Mouse (Mus musculus): ENCODE results near the gene Pxt1. TPM values are rescaled to one million over a fixed set of nuclear protein-coding genes. Genes with fewer than 3 reads are reported as not detected.

Pxt1 gene
- total RNA-seq, 2 experiments from 2014 or later, result not detected

DNA sequence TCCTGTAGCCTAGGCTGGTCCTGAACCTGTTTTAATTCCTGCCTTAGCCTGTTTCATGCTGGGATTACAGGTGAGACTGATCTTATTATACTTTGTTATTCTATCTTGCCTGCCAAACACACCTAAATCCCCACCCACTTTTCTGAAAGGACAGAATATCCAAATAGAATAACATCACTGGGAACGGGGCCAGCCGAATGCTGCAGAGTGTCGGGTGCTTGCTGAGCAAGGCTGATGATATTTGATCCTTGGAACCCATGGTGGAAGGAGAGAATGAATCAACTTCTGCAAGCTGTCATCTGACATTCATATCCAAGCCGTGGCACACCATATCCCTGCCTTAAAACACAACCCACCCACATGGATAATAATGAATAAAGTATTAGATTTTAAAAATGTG is 5.0 kb upstream of the Pxt1 start:
- no peak for DNase-seq (ENCODE audit: low spot score in 2 of 2)
- intact Hi-C loops (cut with DNase I), result no loop called here

DNA sequence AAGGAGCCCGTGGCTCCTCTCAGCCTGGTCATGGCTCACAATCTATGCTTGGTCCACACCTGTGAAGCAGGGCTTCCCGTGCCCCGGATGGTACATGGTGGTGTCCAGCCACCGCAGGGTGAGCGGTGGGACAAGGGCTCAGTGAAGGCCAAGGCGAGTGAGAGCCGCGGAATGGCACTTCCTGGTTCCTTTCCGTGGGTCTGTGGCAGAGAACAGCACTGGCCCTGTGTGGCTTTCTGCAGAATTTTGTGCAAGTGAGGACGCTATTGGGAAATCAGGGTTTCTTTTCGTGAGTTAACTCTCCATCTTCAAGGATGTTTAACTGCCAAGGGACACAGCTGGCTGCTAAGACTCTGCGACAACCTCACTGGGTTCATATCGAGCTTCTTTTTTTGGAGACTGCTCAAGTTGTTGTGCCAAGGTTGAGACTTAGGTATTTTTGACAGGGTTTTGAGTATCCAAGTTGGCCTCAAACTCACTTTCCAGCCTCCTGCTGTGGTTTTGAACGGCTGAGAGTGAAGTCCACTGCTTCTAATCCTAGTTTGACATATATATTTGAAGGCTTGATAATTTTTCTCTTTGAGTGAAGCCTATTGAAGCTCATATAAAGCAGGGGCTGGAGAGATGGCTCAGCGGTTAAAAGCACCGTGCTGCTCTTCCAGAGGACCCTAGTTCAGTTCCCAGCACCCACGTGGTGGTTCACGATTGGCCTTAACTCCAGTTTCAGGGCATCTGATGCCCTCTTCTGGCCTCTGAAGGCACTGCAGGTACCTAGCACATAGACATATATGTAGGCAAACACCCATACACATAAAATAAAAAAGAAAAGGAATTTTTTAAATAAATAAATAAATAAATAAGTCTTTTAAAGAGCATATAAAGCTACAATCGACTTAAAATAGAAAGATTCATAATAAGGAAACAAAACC is 3.6 kb upstream of the Pxt1 start:
- intact Hi-C loops (cut with DNase I), result no loop called here
- DNase-seq (ENCODE audit: low spot score in 2 of 2), result no peak

DNA sequence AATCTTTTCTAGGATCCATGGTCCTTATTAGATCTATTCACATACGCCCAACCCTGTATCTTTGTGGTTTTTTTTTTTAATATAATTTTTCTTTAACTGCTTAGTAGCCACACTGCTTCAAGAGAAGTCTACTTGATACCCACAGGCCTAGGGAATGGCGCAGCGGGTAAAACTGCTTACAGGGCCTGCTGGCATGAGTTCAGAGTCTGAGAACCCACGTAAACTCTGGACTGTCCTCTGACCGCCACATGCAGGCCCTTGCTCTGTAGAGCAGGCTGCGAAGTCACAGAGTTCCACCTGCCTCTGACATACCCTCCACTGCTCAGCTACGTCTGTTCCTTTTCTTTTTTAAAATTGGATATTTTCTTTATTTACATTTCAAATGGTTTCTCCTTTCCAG is 841 bp upstream of the Pxt1 start:
- DNase-seq (ENCODE audit: low spot score in 2 of 2), result no peak
- intact Hi-C loops (cut with DNase I), result no loop called here

DNA sequence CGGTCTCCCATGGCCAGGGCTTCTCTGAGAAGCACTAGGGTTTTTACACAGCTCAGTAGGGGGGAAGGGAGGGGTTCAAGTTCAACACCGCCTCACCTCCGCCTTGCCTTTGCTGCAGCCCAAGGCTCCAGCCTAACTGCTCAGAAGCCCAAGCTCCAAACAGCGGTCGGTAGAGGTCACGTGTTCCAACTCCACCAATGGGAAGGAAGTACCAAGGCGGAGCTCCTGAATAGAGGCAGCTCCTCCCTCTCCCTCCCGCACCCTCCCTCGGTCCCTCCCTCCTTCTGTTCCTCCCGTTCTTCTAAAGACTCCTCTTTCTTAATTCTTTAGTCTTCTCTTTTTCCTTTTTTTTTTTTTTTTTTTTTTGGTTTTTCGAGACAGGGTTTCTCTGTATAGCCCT is 1.5 kb downstream of the Pxt1 start:
- intact Hi-C loops (cut with DNase I), result no loop called here

DNA sequence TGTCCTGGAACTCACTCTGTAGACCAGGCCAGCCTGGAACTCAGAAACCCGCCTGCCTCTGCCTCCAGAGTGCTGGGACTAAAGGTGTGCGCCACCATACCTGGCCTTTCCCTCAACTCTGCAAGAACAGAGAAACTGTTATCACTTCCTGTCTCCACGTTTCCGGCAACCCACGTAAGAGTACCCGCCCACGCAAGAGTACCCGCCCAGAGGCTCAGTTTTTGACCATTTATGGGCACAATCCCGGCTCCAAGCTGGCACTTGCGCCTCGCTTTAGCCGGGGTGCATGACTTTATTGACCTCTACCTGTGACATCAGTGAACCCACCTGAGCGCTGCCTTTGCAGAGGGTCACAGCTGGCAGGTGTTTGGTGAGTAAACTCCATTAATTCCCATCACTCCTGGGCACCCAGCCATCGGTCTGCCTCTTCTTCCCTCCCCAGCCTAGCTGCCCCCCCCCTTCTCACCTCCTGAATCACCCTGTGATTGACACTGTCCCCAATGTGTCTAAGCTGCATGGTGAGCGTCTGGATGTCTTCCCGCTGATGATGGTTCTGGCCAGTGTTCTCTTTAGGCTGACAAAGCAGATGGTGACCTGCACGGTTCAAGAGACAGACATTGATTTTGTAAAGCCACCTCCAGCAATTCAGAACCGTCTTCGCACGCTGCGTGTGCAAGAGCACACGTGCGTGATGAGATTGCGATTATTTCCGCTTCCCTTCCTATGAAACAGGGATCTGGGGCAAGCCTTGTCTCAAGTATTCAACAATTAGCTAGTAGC is 2.7 kb downstream of the Pxt1 start:
- intact Hi-C loops (cut with DNase I), result no loop called here
- no peak for DNase-seq (ENCODE audit: low spot score in 2 of 2)

More for the DNA sequence above, 1.5 kb downstream of the Pxt1 start:
- no peak for DNase-seq (ENCODE audit: low spot score in 2 of 2)

DNA sequence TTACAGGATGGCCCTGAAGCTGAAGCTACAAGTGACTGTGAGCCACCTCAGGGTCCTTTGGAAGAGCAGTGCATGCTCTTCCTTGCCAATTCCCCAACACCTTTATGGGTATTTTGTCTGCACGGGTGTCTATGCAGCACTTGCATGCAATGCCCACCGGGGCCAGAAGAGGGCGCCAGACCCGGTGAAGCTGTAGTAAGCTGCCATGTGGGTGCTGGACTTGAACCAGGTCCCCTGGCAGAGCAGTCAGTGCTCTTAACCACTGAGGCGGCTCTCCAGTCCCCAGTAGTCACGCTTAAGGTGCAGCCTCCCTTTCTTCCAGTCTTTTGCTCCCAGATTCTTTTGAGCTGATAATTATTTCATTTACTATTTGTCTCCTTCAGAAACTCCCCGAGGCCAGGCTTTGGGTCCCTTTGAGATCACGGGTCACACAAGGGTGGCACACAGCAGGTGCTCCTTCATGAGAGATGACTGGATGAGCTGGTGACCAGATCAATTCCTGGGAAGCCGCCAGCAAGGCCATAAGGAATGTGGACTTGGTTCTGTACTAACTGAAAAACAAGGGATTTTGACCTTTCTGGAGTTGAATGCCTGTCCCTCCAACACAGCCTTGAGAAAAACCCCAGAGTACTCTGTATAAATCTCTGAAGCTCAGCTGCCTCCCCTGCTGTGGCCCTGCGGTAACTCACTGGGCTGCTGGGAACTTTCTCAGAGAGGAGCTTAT is 6.9 kb downstream of the Pxt1 start:
- intact Hi-C loops (cut with DNase I), result no loop called here
- DNase-seq (ENCODE audit: low spot score in 2 of 2), result no peak

DNA sequence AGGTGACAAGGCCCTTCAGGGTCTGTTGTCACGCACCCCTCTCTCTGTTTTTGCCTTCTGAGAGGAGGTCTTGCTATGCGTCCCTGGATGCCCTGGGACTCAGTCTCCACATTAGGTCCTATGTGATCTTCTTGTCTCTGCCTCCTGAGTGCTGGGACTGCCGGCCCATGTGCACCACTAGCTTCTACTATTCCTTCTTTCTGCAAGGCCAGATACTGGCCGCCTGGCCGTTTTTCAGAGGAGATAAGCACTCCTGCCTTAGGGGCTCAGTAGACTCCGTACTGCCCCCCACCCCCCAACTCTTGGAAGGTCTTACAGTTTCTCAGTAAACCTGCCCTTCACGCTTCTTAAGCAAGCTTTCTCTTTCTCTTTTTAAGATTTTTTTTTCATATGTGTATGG is 7.5 kb downstream of the Pxt1 start:
- intact Hi-C loops (cut with DNase I), result no loop called here
- DNase-seq (ENCODE audit: low spot score in 2 of 2), result no peak

DNA sequence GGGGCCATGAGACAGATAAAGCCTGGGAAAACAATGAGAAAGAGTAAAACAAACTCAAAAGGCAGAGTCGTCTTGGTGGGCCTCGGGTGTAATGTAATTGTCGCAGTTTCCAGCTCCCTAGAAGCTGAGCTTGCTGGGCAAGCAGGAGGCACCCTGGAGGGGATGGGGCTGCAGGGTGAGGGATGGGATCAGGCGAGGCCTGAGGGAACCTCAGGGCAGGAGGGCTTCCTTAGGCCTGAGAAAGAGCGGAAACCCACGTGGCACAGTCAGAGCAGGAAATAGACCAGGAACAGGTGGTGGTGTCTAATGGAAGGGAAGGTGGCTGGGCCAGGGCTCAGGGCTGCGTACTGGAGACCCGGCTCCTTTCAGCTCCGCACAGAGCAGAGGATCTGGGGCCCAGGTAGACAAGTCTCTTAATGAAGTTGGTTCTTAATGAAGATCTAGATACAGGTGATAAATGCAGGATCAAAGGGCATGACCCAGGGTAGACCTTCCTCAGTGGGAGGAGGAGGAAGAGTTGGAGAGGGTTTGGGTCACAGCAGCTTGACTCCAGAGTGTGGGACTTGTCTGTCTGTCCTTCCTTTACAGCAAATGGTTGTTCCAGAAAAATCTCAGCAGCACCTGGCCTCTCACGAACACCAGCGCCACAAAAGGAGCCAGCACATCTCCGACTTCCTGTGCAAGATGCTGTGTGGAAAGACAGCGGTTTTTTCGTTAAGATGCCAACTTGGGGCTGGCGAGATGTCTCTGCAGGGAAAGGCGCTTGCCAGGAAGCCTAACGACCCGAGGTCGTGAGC is 9.3 kb downstream of the Pxt1 start:
- intact Hi-C loops (cut with DNase I), result no loop called here
- no peak for DNase-seq (ENCODE audit: low spot score in 2 of 2)

DNA sequence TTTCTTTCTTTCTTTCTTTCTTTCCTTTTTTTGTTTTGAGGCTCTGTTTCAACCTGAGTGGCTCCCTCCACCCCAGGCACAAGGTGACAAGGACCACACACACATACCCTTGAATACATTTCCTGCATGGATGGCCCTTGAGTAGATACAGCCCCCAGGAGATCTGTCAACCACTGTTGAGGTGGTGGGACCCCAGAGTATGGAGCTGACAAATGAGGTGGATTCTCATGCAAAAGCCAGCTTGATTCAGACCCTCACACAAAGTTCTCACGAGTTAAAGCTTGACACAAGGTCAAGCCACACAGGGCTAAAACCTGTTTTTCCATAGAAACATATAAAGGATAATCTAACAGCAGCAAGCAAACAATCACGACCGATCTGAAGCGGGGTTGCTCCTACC is 11.4 kb downstream of the Pxt1 start:
- intact Hi-C loops (cut with DNase I), result no loop called here
- no peak for DNase-seq (ENCODE audit: low spot score in 2 of 2)

DNA sequence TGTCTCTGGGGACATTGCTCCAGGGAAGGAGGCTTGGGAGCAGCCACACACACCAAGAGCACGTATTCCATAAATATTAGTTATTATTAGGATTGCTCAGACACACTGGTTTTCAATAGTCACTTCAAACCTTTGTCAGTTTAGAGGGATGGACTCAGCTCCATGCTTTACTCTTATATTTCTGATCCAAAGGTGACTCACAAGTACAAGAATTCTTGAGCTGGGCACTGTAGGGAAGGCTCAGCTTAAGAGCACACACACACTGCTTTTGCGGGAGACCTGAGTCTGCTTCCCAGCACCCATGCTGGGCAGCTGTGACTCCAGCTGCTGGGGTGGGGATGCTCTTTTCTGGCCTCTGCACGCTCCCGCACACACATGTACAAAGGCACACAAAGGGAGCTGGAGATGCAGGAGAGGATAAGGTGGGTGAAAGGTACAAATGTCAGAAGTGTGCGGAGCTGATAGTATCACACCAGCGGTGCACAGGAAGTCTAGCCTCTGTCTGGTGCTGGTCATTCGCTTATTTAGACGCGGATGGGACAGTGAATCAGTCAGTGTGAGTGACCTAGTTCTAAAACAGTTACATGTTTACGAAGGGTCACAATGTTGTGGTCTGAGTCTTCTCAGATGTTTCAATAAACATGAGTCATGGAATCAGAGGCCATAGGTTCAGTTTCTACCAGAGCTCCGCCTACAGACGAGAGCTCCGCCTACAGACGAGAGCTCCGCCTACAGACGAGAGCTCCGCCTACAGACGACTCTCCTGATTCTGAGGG is 12.0 kb downstream of the Pxt1 start:
- no peak for DNase-seq (ENCODE audit: low spot score in 2 of 2)
- intact Hi-C loops (cut with DNase I), result no loop called here

DNA sequence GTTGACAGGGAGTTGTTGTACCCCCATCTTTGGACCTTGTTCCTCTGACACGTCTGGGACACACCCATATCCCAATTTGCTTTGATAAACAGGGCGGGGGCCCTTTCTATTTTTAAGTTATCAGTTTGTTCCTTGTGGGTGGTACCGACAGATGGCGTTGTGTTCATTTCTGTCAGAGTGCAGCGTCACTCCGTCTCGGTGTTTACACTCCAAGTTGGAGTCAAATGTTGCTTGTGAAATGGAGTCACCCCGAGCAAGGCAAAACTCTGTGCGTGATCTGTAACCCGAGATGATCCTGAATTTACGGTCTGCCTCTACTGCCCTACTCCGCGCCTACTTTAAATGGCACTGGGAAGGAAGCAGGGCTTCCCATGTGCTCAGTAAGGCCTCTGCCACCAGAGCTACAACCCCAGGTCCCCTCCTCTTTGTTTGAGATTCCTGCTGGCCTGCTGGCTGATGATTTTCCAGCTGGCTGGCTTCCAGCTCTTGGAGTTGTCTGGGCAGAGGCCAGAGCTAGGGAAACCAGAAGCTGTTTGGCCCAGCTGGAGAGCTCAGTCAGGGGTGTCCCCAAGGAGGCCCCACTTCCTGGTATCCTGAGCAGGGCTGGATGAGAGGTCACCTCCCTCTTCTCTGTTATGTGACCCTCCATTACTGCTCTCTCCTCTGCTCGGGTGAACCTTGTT is 13.1 kb downstream of the Pxt1 start:
- intact Hi-C loops (cut with DNase I), result no loop called here
- no peak for DNase-seq (ENCODE audit: low spot score in 2 of 2)

DNA sequence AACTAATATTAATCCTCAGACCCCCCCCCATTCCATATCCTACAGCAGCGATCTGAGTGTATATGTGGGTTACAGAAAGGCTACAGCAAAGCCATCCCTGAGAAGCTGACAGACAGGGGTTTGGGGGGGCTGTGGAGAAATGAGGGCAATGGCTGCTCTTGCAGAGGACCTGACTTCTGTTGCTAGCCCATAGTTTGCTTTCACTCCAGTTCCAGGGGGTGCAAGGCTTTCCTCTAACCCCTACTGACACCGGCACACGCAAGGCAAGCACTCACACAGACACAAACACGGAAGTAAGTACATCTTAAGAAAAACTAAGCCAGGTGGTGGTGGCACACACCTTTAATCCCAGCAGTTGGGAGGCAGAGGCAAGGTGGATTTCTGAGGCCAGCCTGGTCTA is 14.3 kb downstream of the Pxt1 start:
- no peak for DNase-seq (ENCODE audit: low spot score in 2 of 2)
- intact Hi-C loops (cut with DNase I), result no loop called here

DNA sequence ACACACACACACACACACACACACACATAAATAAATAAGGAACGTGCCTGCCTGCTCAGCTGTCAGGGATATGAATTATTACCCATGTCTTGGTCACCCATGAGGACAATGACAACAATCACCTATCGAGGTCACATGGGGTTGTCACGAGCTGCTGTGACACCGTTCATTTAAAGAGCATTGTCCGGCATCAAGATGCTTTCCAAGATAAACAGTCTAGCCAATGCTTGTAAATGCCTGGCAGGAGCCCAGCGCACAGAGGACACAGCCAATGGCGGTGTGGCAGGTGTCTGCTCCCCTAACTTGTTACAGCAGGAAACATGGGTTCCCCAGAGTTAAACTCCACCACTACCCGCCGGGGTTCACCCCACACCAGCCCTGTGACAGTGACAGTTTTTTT is 15.6 kb downstream of the Pxt1 start:
- intact Hi-C loops (cut with DNase I), result no loop called here
- no peak for DNase-seq (ENCODE audit: low spot score in 2 of 2)

DNA sequence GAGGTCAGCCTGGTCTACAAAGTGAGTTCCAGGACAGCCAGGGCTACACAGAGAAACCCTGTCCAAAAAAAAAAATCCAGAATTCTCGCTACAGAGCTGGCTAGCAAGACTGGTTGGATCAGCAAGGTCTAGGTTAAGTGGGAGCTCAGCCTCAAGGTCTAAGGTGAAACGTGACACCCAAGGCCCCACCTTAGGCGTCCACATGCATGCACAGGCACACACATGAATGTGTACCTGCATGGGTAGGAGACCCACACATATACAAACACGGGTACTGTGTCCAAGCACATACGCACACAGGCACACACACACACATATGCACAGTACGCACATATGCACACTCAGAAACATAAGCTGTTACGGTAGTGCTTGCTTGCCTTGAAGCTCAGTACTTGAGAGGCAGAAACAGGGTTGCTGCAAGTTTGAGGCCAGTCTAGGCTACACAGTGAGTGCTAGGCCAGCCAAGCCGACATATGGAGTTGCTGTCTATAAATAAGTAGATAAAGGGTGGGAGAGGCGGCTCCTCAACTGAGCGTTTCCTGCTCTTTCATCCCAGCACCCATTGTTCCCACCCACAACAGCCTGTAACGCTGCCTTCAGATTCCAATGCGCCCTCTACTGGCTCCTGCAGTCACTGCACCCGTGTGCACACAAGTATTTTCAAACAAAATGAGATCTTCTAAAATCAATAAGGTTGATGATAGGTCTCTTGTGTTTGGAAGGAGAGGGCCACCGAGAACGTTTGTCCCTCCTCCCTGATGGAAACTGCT is 16.6 kb downstream of the Pxt1 start:
- peak in 1 of 2 experiments; percentile 47 for DNase-seq (ENCODE audit: low spot score in 2 of 2)
- intact Hi-C loops (cut with DNase I), result loop anchor here (1.0 to 2.0 kb wide), 2 partner anchors 44 to 236 kb away; partner anchors contain the start of genes Mapk14 and Slc26a8

DNA sequence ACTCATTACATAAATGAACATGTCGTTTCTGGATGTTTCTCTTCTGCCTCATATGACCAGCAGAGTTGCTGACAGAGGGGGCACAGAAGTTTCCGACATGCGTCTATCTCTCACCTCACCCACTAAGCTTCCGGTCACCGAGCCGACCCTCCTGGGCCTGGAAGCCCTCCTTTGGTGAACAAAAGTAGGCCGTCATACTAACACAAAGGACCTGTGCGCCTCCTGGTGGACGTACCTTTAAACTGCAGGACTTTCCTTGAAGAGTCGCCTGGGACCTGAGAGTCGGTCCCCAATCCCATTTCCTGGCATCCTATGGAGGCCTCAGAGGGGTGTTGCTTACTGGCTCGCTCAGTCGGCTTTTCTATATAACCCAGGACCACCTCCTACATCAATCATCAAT is 17.3 kb downstream of the Pxt1 start:
- peak; percentile 81 to 86 for DNase-seq (ENCODE audit: low spot score in 2 of 2)
- intact Hi-C loops (cut with DNase I), result loop anchor here (1.0 to 2.0 kb wide), 2 partner anchors 43 to 236 kb away; partner anchors contain the start of genes Mapk14 and Slc26a8

DNA sequence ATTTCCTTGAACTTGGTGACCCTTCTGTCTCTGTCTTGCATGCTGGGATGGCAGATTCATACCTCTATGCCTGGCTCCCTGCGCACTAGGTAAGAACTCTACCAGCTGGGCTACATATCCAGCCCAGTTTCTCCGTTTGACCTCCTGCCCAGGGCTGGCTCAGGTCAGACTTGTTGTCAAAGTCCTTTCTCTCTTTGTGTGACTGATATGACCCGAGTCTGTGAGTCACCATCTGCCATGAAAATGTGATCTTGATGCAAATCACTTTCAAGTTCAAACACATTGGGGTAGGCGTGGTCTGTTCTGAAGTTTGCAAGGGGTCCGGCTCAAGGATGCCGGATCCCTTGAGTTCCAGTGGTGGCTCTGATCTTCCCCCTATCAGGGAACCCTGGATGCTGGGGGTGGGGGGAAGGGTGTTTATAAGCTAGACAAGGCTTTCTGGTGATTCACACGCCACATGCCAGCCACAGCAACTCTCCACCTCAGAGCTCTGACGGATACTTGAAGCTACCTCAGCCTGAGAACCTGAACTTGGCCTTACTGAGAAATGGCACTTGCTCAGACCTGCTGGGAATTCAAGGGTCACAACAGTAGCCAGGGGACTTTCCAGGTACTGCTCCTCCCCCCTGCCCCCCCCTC is 18.6 kb downstream of the Pxt1 start:
- no peak for DNase-seq (ENCODE audit: low spot score in 2 of 2)
- intact Hi-C loops (cut with DNase I), result loop anchor here (2.0 kb wide), 1 partner anchor 162 kb away; no protein-coding TSS in a partner anchor

DNA sequence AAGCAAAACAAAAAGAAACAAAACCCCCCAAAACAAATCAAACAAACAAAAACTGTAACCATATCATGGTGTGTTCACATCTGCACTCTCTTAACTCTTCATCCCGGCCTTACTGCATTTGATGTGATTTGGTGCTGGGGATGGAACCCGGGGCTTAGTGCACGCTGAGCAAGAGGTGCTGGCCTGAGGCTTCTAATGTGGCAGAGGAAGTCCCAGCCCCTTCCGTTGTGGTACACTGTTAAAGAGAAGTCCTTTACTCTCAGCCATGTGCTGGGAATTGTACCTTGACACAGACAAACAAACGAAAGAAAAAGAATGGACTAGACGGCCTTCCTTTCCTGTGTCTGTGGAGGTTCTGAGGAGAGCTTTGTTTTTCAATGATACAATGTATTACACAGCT is 21.5 kb downstream of the Pxt1 start:
- intact Hi-C loops (cut with DNase I), result loop anchor here (2.0 kb wide), 1 partner anchor 13 kb away; no protein-coding TSS in a partner anchor
- no peak for DNase-seq (ENCODE audit: low spot score in 2 of 2)

Data from left cerebral cortex, postnatal 25 days (tissue).